Mouse (Mus musculus): ENCODE measurements around the gene Ehbp1. TPM values are rescaled to one million over a fixed set of nuclear protein-coding genes. Genes with fewer than 3 reads are reported as not detected.

Gene Ehbp1
- total RNA-seq, 2 experiments from 2014 or later, result 55.0 to 57.8 TPM

- TF ChIP-seq CTCF (IDR thresholded peaks at IDR 0.05), result no peak
- no peak for DNase-seq (ENCODE audit: extremely low spot score in 1 of 2, low spot score in 2 of 2)
- intact Hi-C loops (cut with DNase I), result no loop called here
- Histone ChIP-seq H3K27ac (no peak overlapping the region), H3K4me3 (no peak overlapping the region)
These were observed 321.5 kb downstream of the Ehbp1 start for GRCm38 (mm10) chr11:22020602-22021001.

GRCm38 (mm10) chr11:22017444-22017843, 324.6 kb downstream of the Ehbp1 start:
- TF ChIP-seq CTCF (IDR thresholded peaks at IDR 0.05), result no peak
- intact Hi-C loops (cut with DNase I), result no loop called here
- DNase-seq (ENCODE audit: extremely low spot score in 1 of 2, low spot score in 2 of 2), result no peak
- Histone ChIP-seq H3K4me3 (no peak overlapping the region), H3K27ac (no peak overlapping the region)

- Histone ChIP-seq H3K27ac (no peak overlapping the region), H3K4me3 (no peak overlapping the region)
- DNase-seq (ENCODE audit: extremely low spot score in 1 of 2, low spot score in 2 of 2), result no peak
- no peak for TF ChIP-seq CTCF (IDR thresholded peaks at IDR 0.05)
- intact Hi-C loops (cut with DNase I), result no loop called here
These were observed 325.8 kb downstream of the Ehbp1 start for GRCm38 (mm10) chr11:22016341-22016740.

DNA sequence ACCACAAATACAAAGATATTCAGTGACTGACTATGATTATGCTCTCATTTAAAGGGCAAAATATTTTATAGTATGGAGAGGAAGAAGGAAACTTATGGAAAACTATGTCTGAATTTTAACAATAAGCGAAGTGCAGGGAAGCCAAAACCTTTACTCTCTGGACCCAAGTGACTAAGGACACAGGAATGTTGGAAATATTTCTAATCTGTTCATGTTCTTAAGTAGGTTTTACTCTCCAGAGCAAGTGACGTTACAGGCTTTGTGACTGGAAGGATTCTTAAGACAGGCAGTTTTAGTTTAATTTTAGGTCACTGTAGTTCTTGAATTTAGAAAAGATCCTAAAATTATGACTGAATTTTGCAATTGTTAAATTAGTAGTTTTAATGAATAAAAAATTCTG, 333.3 kb downstream of the Ehbp1 start:
- no peak for TF ChIP-seq CTCF (IDR thresholded peaks at IDR 0.05)
- Histone ChIP-seq H3K27ac (no peak overlapping the region), H3K4me3 (no peak overlapping the region)
- intact Hi-C loops (cut with DNase I), result loop anchor here (10.0 kb wide), 1 partner anchor 644 kb away; no protein-coding TSS in a partner anchor
- DNase-seq (ENCODE audit: extremely low spot score in 1 of 2, low spot score in 2 of 2), result no peak

GRCm38 (mm10) chr11:22008129-22008596, 333.9 kb downstream of the Ehbp1 start:
- Histone ChIP-seq H3K27ac (no peak overlapping the region), H3K4me3 (0 out of 2 replicates have a peak overlapping the region, but pooled peaks have one; percentile 9)
- intact Hi-C loops (cut with DNase I), result loop anchor here (10.0 kb wide), 1 partner anchor 643 kb away; no protein-coding TSS in a partner anchor
- TF ChIP-seq CTCF (IDR thresholded peaks at IDR 0.05), result no peak
- no peak for DNase-seq (ENCODE audit: extremely low spot score in 1 of 2, low spot score in 2 of 2)

- 0 out of 2 replicates have a peak overlapping the region, but pooled peaks have one; percentile 9 for H3K4me3 ChIP-seq
- no peak for TF ChIP-seq CTCF (IDR thresholded peaks at IDR 0.05)
- no peak overlapping the region for H3K27ac ChIP-seq
- no peak for DNase-seq (ENCODE audit: extremely low spot score in 1 of 2, low spot score in 2 of 2)
- intact Hi-C loops (cut with DNase I), result loop anchor here (10.0 kb wide), 1 partner anchor 643 kb away; no protein-coding TSS in a partner anchor
These were observed 334.3 kb downstream of the Ehbp1 start for GRCm38 (mm10) chr11:22007781-22008110.

DNA sequence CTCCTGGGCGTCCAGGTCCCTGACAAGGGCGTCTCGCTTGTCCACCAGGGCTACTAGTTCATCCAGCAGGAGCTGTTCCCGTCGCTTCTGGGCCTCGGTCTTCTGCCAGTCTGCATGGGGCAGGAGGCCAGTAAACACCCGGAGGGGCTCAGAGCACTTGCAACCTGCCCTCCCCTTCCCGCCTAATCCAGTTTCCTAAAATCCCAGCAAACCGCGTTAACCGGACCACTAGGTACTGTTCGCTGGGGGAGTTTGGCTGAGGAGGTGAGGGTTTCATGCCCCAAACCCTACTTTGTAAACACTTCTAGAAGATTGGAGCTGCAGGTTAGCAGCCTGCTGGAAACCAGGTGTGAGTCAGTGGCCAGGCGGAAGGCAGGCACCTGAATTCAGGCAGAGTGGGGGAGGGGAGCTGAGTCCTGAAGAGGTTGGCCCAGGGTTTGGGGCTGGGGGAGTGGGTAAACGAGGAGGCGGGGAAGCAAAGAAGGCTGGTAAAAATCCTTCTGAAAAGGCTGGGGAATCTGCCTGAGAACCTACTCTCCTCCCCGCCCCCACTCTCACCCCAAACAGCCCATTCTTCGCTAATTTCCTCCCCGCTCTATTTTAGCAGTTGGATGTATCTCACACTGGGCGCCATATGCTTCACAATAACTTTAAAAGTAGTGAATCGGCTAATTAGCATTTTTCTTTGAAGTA, 334.9 kb downstream of the Ehbp1 start:
- no peak for TF ChIP-seq CTCF (IDR thresholded peaks at IDR 0.05)
- Histone ChIP-seq H3K27ac (no peak overlapping the region), H3K4me3 (0 out of 2 replicates have a peak overlapping the region, but pooled peaks have one; percentile 9)
- DNase-seq (ENCODE audit: extremely low spot score in 1 of 2, low spot score in 2 of 2), result peak in 1 of 2 experiments; percentile 22
- intact Hi-C loops (cut with DNase I), result loop anchor here (10.0 kb wide), 1 partner anchor 642 kb away; no protein-coding TSS in a partner anchor

- no peak overlapping the region for H3K4me3 ChIP-seq
- intact Hi-C loops (cut with DNase I), result loop anchor here (10.0 kb wide), 1 partner anchor 642 kb away; no protein-coding TSS in a partner anchor
- no peak for DNase-seq (ENCODE audit: extremely low spot score in 1 of 2, low spot score in 2 of 2)
These were observed 335.5 kb downstream of the Ehbp1 start for GRCm38 (mm10) chr11:22006471-22007087.

GRCm38 (mm10) chr11:22005281-22005870, 336.7 kb downstream of the Ehbp1 start:
- no peak for DNase-seq (ENCODE audit: extremely low spot score in 1 of 2, low spot score in 2 of 2)
- TF ChIP-seq CTCF (IDR thresholded peaks at IDR 0.05), result no peak
- no peak overlapping the region for H3K4me3 ChIP-seq
- no peak overlapping the region for H3K27ac ChIP-seq
- intact Hi-C loops (cut with DNase I), result loop anchor here (10.0 kb wide), 1 partner anchor 641 kb away; no protein-coding TSS in a partner anchor

More at GRCm38 (mm10) chr11:22006471-22007087, 335.5 kb downstream of the Ehbp1 start:
- no peak for TF ChIP-seq CTCF (IDR thresholded peaks at IDR 0.05)
- no peak overlapping the region for H3K27ac ChIP-seq

DNA sequence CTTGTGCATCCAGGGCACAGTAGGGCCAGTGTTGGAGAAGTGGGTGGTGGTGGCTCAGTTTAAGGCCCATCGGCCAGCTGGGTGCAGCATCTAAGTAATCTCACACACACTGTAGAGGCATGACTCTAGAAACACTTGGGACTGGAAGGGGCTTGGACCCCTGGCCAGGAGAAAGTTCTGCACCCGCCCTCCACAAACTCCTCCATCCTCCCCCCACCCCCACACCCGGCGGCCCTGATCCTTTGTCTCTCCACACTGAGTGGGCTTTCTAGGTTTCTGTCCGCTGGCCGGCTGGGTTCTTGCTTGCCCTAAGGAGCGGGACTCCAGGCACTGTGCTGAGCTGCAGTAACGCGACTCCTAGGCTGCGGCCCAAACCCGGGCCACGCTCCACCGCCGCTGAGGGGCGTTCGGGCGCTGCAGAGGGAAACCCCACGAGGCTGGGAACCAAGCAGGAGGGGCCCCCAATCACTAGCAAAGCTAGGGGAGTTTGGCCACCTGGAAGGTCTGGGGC, 337.7 kb downstream of the Ehbp1 start:
- Histone ChIP-seq H3K4me3 (no peak overlapping the region), H3K27ac (no peak overlapping the region; the same call in 1 of the 2 replicates)
- no peak for TF ChIP-seq CTCF (IDR thresholded peaks at IDR 0.05)
- intact Hi-C loops (cut with DNase I), result loop anchor here (10.0 kb wide), 1 partner anchor 640 kb away; no protein-coding TSS in a partner anchor
- peak; percentile 22 to 28 for DNase-seq (ENCODE audit: extremely low spot score in 1 of 2, low spot score in 2 of 2)

- intact Hi-C loops (cut with DNase I), result loop anchor here (10.0 kb wide), 1 partner anchor 639 kb away; no protein-coding TSS in a partner anchor
- no peak for DNase-seq (ENCODE audit: extremely low spot score in 1 of 2, low spot score in 2 of 2)
- no peak for TF ChIP-seq CTCF (IDR thresholded peaks at IDR 0.05)
- H3K4me3 ChIP-seq, result peak overlapping the region; percentile 52
- peak overlapping the region; percentile 59; the same call in 1 of the 2 replicates for H3K27ac ChIP-seq
These were observed 338.6 kb downstream of the Ehbp1 start for GRCm38 (mm10) chr11:22003341-22003981.

Data from left cerebral cortex, adult 2 months (tissue).